Mouse (Mus musculus) frontal cortex, postnatal 25 days (tissue): ENCODE data around the gene Cttn.

Experiments
- DNase-seq, 2 experiments: peaks; one replicate each; pipeline ENCODE4 v3.0.0; 2022; ENCODE audit warnings: low spot score in 2 of 2

Gene Cttn

DNA sequence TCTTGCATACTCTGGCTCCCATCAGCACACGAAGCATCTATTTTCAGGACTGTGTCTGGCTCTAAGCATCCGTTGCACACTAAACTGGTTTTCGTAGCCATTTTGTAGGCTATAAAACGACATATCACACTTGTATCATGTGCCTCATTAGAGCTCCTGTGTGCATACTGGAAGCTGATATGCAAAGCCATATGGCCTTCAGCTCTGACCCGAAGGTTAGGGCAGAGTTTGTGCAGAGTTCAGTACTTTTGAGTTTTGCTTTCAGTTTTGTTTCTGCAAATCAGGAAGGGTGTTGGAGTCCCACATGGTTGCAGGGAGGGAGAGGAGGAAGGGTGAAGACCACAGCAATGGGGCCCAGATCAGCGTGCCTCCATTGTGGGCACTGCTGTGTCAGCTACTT is 79.1 kb downstream of the Cttn start:
- no peak for DNase-seq

DNA sequence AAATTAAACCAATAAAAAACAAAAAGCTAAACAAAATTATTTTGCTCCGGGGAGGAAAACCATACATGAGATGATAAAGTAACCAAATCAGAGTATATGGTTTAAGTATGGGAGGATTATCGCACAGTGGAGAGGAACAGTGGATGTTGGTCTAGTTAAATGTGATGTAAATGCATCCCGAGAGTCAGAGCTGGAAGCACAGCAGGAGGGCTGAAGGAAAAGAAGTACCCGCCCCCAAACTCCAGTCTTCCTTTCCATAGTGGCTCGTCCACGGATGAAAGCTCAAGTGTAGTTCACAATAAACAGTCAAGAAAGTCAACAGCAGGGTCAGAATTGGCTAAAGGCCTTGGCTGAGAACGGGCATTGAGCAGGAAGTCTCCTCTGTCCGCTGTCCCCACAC is 80.1 kb downstream of the Cttn start:
- no peak for DNase-seq

DNA sequence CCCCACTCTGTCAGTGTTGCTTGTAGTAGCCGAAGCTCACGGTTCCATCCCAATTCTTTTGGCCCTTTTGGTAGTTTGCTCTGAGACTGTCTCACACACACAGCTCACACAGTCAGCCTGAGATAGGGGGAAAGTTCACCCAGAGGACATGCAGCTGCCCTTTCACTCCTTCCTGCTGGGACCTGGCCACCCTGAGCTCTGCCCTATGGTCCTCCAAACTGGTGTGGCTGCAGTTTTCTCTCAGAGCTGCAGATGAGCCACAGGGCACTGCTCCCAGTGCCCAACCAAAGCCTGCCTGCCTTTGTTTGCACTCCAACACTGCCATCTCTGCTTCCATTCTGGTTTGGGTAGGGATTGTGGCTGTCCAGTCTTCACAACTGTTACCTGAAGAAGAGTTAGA is 81.1 kb downstream of the Cttn start:
- no peak for DNase-seq

DNA sequence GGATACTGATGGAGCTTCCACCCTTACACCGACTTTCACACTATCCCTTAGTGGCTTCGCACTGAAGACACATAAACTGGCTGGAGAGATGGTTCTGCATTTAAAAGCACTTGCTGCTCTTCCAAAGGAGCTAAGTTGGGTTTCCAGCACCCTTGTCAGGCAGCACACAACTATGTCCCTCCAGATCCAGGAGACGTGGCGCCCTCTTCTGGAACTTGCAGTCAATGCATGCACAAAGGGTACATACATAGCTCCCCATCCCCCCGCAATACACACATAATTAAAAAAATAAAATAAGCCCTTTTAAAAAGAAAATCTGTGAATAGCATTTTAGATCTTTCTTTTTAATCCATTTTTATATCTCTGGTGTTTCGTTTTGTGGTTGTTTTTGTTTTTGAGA is 83.3 kb downstream of the Cttn start:
- DNase-seq = no peak
